Mouse (Mus musculus): ENCODE measurements around the gene Fam160a2.

GRCm38 (mm10) chr7:105374866-105375265 lies 25.0 kb downstream of the Fam160a2 start, which contains the start of gene Gm5901:
- TF ChIP-seq E2F4 (IDR thresholded peaks at IDR 0.05; ENCODE audit: insufficient read depth) (no peak), POLR2A (IDR thresholded peaks at IDR 0.05; ENCODE audit: insufficient read length, low read depth) (no peak), REST (IDR thresholded peaks at IDR 0.05; ENCODE audit: insufficient read depth, insufficient read length) (no peak)

Data from myocyte (in vitro differentiated cells).